Mouse (Mus musculus): ENCODE data around the gene Btnl9. TPM values are rescaled to one million over a fixed set of nuclear protein-coding genes. Genes with fewer than 3 reads are reported as not detected.
"Not testable (repeated sequence)": the region's sequence is repeated elsewhere in the genome, so short reads cannot be mapped to it uniquely, and the experiment has no call there.

Btnl9 gene
- polyA plus RNA-seq, 1 experiment from 2014 or later, result 2.4 TPM

GRCm38 (mm10) chr11:49194771-49195170, 7.8 kb upstream of the Btnl9 start:
- WGBS, result 91% methylated on average over 8 of the region's 9 CpGs
- ATAC-seq (ENCODE audit: insufficient number of reproducible peaks, insufficient read depth, low FRiP score, low read depth); H3K9me3 ChIP-seq (ENCODE audit: control insufficient read depth, low read depth, low read length); H3K4me2 ChIP-seq (replicated peaks; ENCODE audit: low read depth, low read length); H3K4me3 ChIP-seq (ENCODE audit: low read depth, low read length); H3K36me3 ChIP-seq (ENCODE audit: control insufficient read depth, insufficient read depth, low read length); H3K4me1 ChIP-seq (ENCODE audit: control insufficient read depth, insufficient read depth, low read length); H3K27ac ChIP-seq (ENCODE audit: low read length); H3K27me3 ChIP-seq (ENCODE audit: control insufficient read depth, insufficient read depth, low read length); H3K9ac ChIP-seq (replicated peaks; ENCODE audit: low read depth, low read length): not testable (repeated sequence)

GRCm38 (mm10) chr11:49191083-49191482, 4.1 kb upstream of the Btnl9 start:
- 63% methylated on average over 2 of the region's 2 CpGs for WGBS
- no peak overlapping the region for H3K9ac ChIP-seq (replicated peaks; ENCODE audit: low read depth, low read length)
- H3K36me3 ChIP-seq (ENCODE audit: control insufficient read depth, insufficient read depth, low read length), result no peaks in the 10 kb centered on the region
- no peak overlapping the region for H3K4me3 ChIP-seq (ENCODE audit: low read depth, low read length)
- no peaks in the 10 kb centered on the region for H3K4me1 ChIP-seq (ENCODE audit: control insufficient read depth, insufficient read depth, low read length)
- no peak overlapping the region for H3K27ac ChIP-seq (ENCODE audit: low read length)
- no peak for ATAC-seq (ENCODE audit: insufficient number of reproducible peaks, insufficient read depth, low FRiP score, low read depth)
- no peak overlapping the region for H3K4me2 ChIP-seq (replicated peaks; ENCODE audit: low read depth, low read length)
- no peaks in the 10 kb centered on the region for H3K27me3 ChIP-seq (ENCODE audit: control insufficient read depth, insufficient read depth, low read length)
- no peaks in the 10 kb centered on the region for H3K9me3 ChIP-seq (ENCODE audit: control insufficient read depth, low read depth, low read length)

GRCm38 (mm10) chr11:49189737-49190136, 2.8 kb upstream of the Btnl9 start:
- Histone ChIP-seq H3K9ac (replicated peaks; ENCODE audit: low read depth, low read length) (no peak overlapping the region), H3K4me3 (ENCODE audit: low read depth, low read length) (no peak overlapping the region), H3K27ac (ENCODE audit: low read length) (no peak overlapping the region), H3K4me2 (replicated peaks; ENCODE audit: low read depth, low read length) (no peak overlapping the region), H3K9me3 (ENCODE audit: control insufficient read depth, low read depth, low read length) (no peaks in the 10 kb centered on the region), H3K36me3 (ENCODE audit: control insufficient read depth, insufficient read depth, low read length) (no peaks in the 10 kb centered on the region), H3K27me3 (ENCODE audit: control insufficient read depth, insufficient read depth, low read length) (no peaks in the 10 kb centered on the region), H3K4me1 (ENCODE audit: control insufficient read depth, insufficient read depth, low read length) (no peaks in the 10 kb centered on the region)
- WGBS, result 2% methylated on average over 7 of the region's 7 CpGs
- ATAC-seq (ENCODE audit: insufficient number of reproducible peaks, insufficient read depth, low FRiP score, low read depth), result no peak

- H3K27me3 ChIP-seq (ENCODE audit: control insufficient read depth, insufficient read depth, low read length), result no peaks in the 10 kb centered on the region
- H3K4me2 ChIP-seq (replicated peaks; ENCODE audit: low read depth, low read length), result no peak overlapping the region
- H3K27ac ChIP-seq (ENCODE audit: low read length), result no peak overlapping the region
- no peak for ATAC-seq (ENCODE audit: insufficient number of reproducible peaks, insufficient read depth, low FRiP score, low read depth)
- H3K4me3 ChIP-seq (ENCODE audit: low read depth, low read length), result no peak overlapping the region
- 77% methylated on average over 10 of the region's 10 CpGs for WGBS
- H3K9ac ChIP-seq (replicated peaks; ENCODE audit: low read depth, low read length), result no peak overlapping the region
- H3K36me3 ChIP-seq (ENCODE audit: control insufficient read depth, insufficient read depth, low read length), result no peaks in the 10 kb centered on the region
- H3K9me3 ChIP-seq (ENCODE audit: control insufficient read depth, low read depth, low read length), result no peaks in the 10 kb centered on the region
- no peaks in the 10 kb centered on the region for H3K4me1 ChIP-seq (ENCODE audit: control insufficient read depth, insufficient read depth, low read length)
These were observed 742 bp upstream of the Btnl9 start for GRCm38 (mm10) chr11:49187701-49188100.

- H3K27ac ChIP-seq (ENCODE audit: low read length), result no peak overlapping the region
- H3K9ac ChIP-seq (replicated peaks; ENCODE audit: low read depth, low read length), result no peak overlapping the region
- H3K4me2 ChIP-seq (replicated peaks; ENCODE audit: low read depth, low read length), result no peak overlapping the region
- H3K9me3 ChIP-seq (ENCODE audit: control insufficient read depth, low read depth, low read length), result no peaks in the 10 kb centered on the region
- ATAC-seq (ENCODE audit: insufficient number of reproducible peaks, insufficient read depth, low FRiP score, low read depth), result no peak
- no peaks in the 10 kb centered on the region for H3K4me1 ChIP-seq (ENCODE audit: control insufficient read depth, insufficient read depth, low read length)
- H3K4me3 ChIP-seq (ENCODE audit: low read depth, low read length), result no peak overlapping the region
- 82% methylated on average over 6 of the region's 6 CpGs for WGBS
- no peaks in the 10 kb centered on the region for H3K27me3 ChIP-seq (ENCODE audit: control insufficient read depth, insufficient read depth, low read length)
- H3K36me3 ChIP-seq (ENCODE audit: control insufficient read depth, insufficient read depth, low read length), result no peaks in the 10 kb centered on the region
These were observed 507 bp downstream of the Btnl9 start for GRCm38 (mm10) chr11:49186452-49186851.

GRCm38 (mm10) chr11:49183172-49183571, 3.8 kb downstream of the Btnl9 start:
- no peak overlapping the region for H3K4me2 ChIP-seq (replicated peaks; ENCODE audit: low read depth, low read length)

GRCm38 (mm10) chr11:49176047-49176779, 10.7 kb downstream of the Btnl9 start:
- H3K9ac ChIP-seq (replicated peaks; ENCODE audit: low read depth, low read length); H3K36me3 ChIP-seq (ENCODE audit: control insufficient read depth, insufficient read depth, low read length); H3K4me1 ChIP-seq (ENCODE audit: control insufficient read depth, insufficient read depth, low read length); ATAC-seq (ENCODE audit: insufficient number of reproducible peaks, insufficient read depth, low FRiP score, low read depth); H3K27me3 ChIP-seq (ENCODE audit: control insufficient read depth, insufficient read depth, low read length); H3K4me2 ChIP-seq (replicated peaks; ENCODE audit: low read depth, low read length); H3K27ac ChIP-seq (ENCODE audit: low read length); H3K4me3 ChIP-seq (ENCODE audit: low read depth, low read length); H3K9me3 ChIP-seq (ENCODE audit: control insufficient read depth, low read depth, low read length): not testable (repeated sequence)
- WGBS, result 70% methylated on average over 4 of the region's 4 CpGs

More at GRCm38 (mm10) chr11:49183172-49183571, 3.8 kb downstream of the Btnl9 start:
- 73% methylated on average over 1 of the region's 1 CpGs for WGBS
- no peaks in the 10 kb centered on the region for H3K9me3 ChIP-seq (ENCODE audit: control insufficient read depth, low read depth, low read length)
- H3K27ac ChIP-seq (ENCODE audit: low read length), result no peak overlapping the region
- H3K4me1 ChIP-seq (ENCODE audit: control insufficient read depth, insufficient read depth, low read length), result no peaks in the 10 kb centered on the region
- no peaks in the 10 kb centered on the region for H3K36me3 ChIP-seq (ENCODE audit: control insufficient read depth, insufficient read depth, low read length)
- no peaks in the 10 kb centered on the region for H3K27me3 ChIP-seq (ENCODE audit: control insufficient read depth, insufficient read depth, low read length)
- no peak for ATAC-seq (ENCODE audit: insufficient number of reproducible peaks, insufficient read depth, low FRiP score, low read depth)
- no peak overlapping the region for H3K9ac ChIP-seq (replicated peaks; ENCODE audit: low read depth, low read length)
- H3K4me3 ChIP-seq (ENCODE audit: low read depth, low read length), result no peak overlapping the region

GRCm38 (mm10) chr11:49175345-49175744, 11.6 kb downstream of the Btnl9 start:
- WGBS, result 94% methylated on average over 8 of the region's 8 CpGs
- no peak overlapping the region for H3K27ac ChIP-seq (ENCODE audit: low read length)
- ATAC-seq (ENCODE audit: insufficient number of reproducible peaks, insufficient read depth, low FRiP score, low read depth), result no peak
- no peak overlapping the region for H3K4me3 ChIP-seq (ENCODE audit: low read depth, low read length)
- H3K9me3 ChIP-seq (ENCODE audit: control insufficient read depth, low read depth, low read length), result no peaks in the 10 kb centered on the region
- H3K27me3 ChIP-seq (ENCODE audit: control insufficient read depth, insufficient read depth, low read length), result 0 out of 2 replicates have a peak, but pooled peaks cover 4% of the 10 kb centered on the region
- no peaks in the 10 kb centered on the region for H3K4me1 ChIP-seq (ENCODE audit: control insufficient read depth, insufficient read depth, low read length)
- no peaks in the 10 kb centered on the region for H3K36me3 ChIP-seq (ENCODE audit: control insufficient read depth, insufficient read depth, low read length)
- no peak overlapping the region for H3K4me2 ChIP-seq (replicated peaks; ENCODE audit: low read depth, low read length)
- H3K9ac ChIP-seq (replicated peaks; ENCODE audit: low read depth, low read length), result no peak overlapping the region

GRCm38 (mm10) chr11:49170576-49170975, 16.4 kb downstream of the Btnl9 start:
- no peak overlapping the region for H3K27ac ChIP-seq (ENCODE audit: low read length)
- no peak overlapping the region for H3K9ac ChIP-seq (replicated peaks; ENCODE audit: low read depth, low read length)
- ATAC-seq (ENCODE audit: insufficient number of reproducible peaks, insufficient read depth, low FRiP score, low read depth), result no peak
- 0 out of 2 replicates have a peak, but pooled peaks cover 4% of the 10 kb centered on the region for H3K27me3 ChIP-seq (ENCODE audit: control insufficient read depth, insufficient read depth, low read length)
- WGBS, result 95% methylated on average over 4 of the region's 4 CpGs
- H3K36me3 ChIP-seq (ENCODE audit: control insufficient read depth, insufficient read depth, low read length), result no peaks in the 10 kb centered on the region
- peaks cover 6% of the 10 kb centered on the region; the same call in 1 of the 2 replicates for H3K9me3 ChIP-seq (ENCODE audit: control insufficient read depth, low read depth, low read length)
- no peak overlapping the region for H3K4me2 ChIP-seq (replicated peaks; ENCODE audit: low read depth, low read length)
- no peaks in the 10 kb centered on the region for H3K4me1 ChIP-seq (ENCODE audit: control insufficient read depth, insufficient read depth, low read length)
- H3K4me3 ChIP-seq (ENCODE audit: low read depth, low read length), result no peak overlapping the region

All from stomach, embryonic 14.5 days (tissue).